Mouse (Mus musculus): Measurements from ENCODE around the gene Mast1. TPM values are rescaled to one million over a fixed set of nuclear protein-coding genes. Genes with fewer than 3 reads are reported as not detected.

The Mast1 gene
- total RNA-seq, 2 experiments from 2014 or later = not detected

- DNase-seq = peak; percentile 48
Observed at GRCm38 (mm10) chr8:84973803-84974542, 36.8 kb upstream of the Mast1 start.

- DNase-seq = no peak
Observed at GRCm38 (mm10) chr8:84973079-84973478, 35.9 kb upstream of the Mast1 start.

- DNase-seq = no peak
Observed at GRCm38 (mm10) chr8:84970913-84971312, 33.8 kb upstream of the Mast1 start.

GRCm38 (mm10) chr8:84970135-84970790, 33.1 kb upstream of the Mast1 start:
- DNase-seq = no peak

GRCm38 (mm10) chr8:84969241-84970134, 32.3 kb upstream of the Mast1 start, which contains the start of the genes Gm49661, Prdx2 and Rnaseh2a:
Gm49661 (minus strand) TSS chr8:84969433.
Prdx2 (plus strand) TSS chr8:84969587.
Rnaseh2a (minus strand) TSS chr8:84969767.
- DNase-seq = peak; percentile 75

- no peak for DNase-seq
Observed at GRCm38 (mm10) chr8:84968650-84969049, 31.5 kb upstream of the Mast1 start.

GRCm38 (mm10) chr8:84967532-84968304, 30.6 kb upstream of the Mast1 start:
- DNase-seq = no peak

GRCm38 (mm10) chr8:84966603-84967002, 29.4 kb upstream of the Mast1 start:
- DNase-seq = no peak

- peak; percentile 92 for DNase-seq
Observed at GRCm38 (mm10) chr8:84965731-84966291, 28.7 kb upstream of the Mast1 start.

GRCm38 (mm10) chr8:84963952-84964351, 26.8 kb upstream of the Mast1 start:
- no peak for DNase-seq

- no peak for DNase-seq
Observed at GRCm38 (mm10) chr8:84959811-84960210, 22.7 kb upstream of the Mast1 start.

GRCm38 (mm10) chr8:84956768-84957167, 19.6 kb upstream of the Mast1 start:
- no peak for DNase-seq

GRCm38 (mm10) chr8:84952612-84953255, 15.6 kb upstream of the Mast1 start:
- peak; percentile 41 for DNase-seq

GRCm38 (mm10) chr8:84949753-84950152, 12.6 kb upstream of the Mast1 start:
- no peak for DNase-seq

GRCm38 (mm10) chr8:84947241-84947545, 10.0 kb upstream of the Mast1 start:
- DNase-seq = no peak

GRCm38 (mm10) chr8:84946528-84947240, 9.5 kb upstream of the Mast1 start, which contains the start of gene Rtbdn:
Rtbdn (plus strand) TSS chr8:84946991.
- no peak for DNase-seq

- DNase-seq = no peak
Observed at GRCm38 (mm10) chr8:84945633-84946527, 8.7 kb upstream of the Mast1 start.

- DNase-seq = no peak
Observed at GRCm38 (mm10) chr8:84945235-84945632, 8.1 kb upstream of the Mast1 start.

Data from gastrocnemius, postnatal 25 days (tissue).